Mouse (Mus musculus) right cerebral cortex, postnatal 36 days (tissue): Measurements from ENCODE around the gene Mag.
A peak's percentile ranks its signal among the peaks of the same experiment; 100 is the strongest.

ENCODE experiments used
- DNase-seq, 2 experiments: peaks; one replicate each; pipeline ENCODE4 v3.0.0; 2022; ENCODE audit warnings: low spot score in 2 of 2, mixed read lengths in 1 of 2

Mag gene

DNA sequence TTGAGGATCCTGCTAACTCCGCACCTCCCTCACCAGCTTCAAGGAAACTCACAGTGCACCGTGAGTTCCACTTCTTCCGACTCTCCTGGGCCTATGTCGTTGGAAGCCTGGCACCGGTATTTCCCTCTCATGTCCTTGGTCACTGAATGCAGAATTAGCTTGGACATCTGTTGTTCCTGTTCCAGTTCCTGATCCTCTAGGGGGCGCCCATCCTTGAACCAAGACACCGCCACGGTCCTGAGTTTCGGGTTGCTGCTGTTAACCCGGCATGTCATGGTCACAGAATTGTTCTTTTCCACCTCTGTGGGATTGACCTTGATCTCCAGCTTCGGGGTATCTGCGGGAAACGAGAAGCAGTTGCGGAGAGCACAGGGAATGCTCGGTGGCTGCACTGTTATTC, 41.6 kb downstream of the Mag start:
- DNase-seq, result peak; percentile 17 to 26

DNA sequence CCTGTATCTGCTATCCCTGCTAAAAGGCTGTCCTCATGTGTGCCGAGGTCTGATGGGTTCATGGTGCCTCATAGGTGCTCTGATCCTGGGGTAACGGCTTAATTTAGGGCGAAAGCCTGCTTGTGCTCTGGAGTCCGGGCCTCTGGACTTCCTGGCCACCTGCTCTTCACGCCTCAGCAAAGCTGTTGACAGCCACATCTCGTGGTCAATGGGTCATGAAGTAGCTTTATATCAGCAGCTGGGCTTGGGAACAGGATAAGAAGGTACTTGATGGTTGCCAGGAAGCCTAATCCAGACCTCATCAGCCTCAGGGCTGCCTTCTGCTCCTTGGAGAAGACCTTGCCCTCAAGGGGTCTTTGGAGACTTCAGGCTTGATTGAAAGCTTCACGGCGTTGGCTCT, 51.3 kb downstream of the Mag start:
- DNase-seq, result no peak

DNA sequence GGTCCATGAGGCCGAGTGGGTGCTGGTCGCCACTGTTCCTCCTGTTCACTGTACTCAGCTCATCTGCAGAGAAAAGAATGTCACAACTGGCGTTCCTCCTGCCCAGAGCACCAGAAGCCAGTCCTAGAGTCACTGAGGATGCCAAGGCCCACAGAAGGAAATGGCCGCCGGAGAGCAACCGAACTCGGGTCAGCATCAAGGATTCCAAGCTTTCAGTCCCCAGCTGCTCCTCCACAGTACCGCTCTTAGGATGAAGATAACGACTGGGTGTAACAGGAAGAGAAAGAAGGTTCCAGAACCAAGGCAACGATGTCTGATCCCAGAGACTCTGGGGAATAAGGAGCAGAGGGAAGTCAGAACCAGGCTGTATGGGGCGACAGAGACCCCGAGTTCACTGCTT, 53.2 kb downstream of the Mag start, which contains the start of gene Ffar1:
Ffar1 (minus strand) TSS at position 101 of the 400 bp plus-strand sequence.
- no peak for DNase-seq

DNA sequence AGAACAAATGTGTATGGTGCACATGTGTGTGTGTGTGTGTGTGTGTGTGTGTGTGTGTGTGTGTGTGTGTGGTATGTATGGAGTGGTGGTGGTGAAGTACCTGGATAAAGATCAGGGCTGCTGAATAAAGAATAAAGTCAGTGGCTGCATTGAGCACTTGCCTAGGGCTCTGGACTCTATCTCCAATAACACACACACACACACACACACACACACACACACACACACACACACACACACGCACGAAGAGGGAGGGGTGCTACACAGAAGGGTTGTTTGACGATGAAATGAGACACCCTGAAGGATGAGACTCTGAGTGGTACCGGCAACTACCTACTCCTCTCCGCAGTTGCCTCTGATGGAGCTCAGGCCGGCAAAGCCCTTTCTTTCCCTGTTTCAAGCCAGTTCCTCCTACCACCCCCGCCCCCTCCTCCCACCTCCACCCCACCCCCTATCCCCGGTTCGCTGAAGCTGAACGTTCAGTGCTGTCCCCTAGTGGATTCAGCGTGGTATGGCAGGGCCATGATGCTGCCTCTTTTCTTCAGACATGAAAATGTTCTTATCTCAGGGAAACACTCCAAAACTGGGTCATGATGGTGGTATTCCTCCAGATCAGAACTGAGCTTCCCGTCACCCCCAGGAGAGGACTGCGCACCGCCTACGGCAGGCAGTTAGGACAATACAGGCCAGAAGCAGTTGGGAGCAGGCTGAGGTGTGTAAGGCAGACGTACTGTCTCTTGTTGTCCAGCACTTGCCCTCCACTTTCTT, 54.9 kb downstream of the Mag start:
- DNase-seq, result peak; percentile 9 to 18

DNA sequence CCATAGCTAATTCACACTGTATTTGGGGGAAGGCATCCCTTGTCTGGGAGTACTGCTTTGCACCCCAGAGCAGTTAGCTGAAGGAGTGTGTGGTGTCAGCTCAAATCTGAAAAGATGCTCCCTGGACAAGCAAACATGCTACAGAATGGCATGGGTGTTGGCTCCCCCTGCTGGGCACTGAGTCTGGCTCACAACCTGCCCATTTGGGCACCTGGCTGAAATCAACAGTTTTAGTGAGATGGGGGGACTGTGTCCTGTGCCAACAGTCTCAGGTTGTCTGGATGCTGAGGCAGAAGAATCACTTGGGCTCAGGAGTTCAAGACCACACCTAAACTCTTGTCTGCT, 55.4 kb downstream of the Mag start:
- DNase-seq, result peak; percentile 49 to 52

DNA sequence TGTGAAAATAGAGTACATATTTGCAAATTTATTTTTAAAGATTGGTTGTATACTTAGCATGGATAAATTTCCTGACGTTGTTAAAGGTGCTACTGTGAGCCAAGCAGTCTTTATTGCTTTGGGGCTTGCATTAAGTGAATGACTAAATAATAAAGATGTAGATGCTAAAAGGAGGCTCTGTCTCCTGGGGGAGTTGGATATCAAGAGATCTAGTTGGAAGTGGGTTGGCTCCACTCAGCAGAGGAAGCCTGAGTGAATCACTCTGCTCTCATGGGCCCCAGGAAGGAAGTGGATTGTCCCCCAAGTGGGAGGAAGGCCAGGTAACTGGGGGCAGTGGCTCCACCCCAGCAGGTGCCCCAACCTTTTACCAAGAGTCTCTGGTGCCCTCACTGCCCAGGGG, 56.9 kb downstream of the Mag start:
- no peak for DNase-seq

DNA sequence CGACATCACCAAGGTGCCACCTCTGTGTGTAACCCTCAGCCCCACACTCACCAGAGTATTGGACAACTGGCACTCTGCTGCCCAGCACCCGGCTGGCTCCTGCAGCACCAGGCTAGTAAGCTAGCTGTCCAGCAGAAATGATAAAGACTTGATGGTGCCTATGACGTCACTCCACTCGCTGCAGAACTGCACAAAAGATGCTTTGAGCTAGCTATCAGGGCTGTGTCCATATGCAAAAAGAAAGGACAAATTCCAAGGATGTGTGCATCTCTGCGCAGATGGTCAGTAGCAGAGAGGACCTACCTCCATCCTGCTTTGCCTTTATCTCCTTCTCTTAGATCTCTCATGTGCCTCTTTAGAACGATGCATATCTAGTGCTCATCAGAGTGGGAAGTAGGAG, 58.6 kb downstream of the Mag start, which contains the start of gene Ffar3:
Ffar3 (minus strand) TSS at position 101 of the 400 bp plus-strand sequence.
- DNase-seq, result no peak

DNA sequence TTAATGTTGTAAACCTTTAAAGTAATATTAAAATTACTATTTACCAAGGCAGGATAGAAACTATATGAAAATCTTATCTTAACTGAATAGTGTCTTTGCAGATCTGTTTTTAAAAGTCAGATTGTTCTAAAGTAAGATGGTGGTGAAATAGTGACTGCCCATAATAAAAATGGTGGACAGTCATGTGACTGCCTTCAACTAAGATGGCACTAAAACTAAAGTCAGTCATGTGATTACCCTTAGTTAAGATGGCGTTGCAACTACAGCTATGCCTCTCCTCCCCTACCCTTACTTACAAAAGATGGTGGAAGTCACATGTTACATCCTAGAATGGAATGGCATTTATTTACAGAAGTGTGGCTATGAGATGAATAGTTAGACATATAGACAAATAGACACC, 63.3 kb downstream of the Mag start:
- no peak for DNase-seq
